Mouse (Mus musculus): Measurements from ENCODE around the gene Unc13d.
"Not testable (repeated sequence)": the region's sequence is repeated elsewhere in the genome, so short reads cannot be mapped to it uniquely, and the experiment has no call there.

The Unc13d gene

DNA sequence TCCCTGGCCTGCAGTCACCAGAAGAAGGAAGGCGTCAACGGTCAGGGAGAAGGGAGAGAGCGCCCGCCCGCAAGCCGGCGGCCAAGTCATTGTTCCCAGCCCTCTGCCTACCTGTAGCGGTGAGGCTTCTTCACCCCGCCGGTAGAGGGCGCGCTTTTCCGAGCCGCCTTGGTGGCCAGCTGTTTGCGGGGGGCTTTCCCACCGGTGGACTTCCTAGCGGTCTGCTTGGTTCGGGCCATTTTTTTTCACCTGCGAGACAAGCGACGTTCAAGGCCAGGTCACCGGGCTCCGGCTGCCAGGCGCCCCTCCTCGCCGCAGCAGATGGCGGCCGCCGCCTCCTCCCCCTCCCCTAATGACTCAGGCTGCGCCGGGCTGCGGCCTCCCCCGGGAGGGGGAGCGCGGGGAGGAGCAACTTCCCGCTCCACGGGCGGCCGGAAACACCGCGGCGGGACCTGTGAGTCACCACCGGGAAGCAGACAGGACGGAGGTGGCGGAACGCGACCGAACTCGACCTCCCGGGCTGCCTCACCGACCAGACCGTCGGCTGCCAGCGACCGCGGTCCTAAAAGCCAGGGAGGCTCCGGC lies 53.9 kb downstream of the Unc13d start:
- peak; percentile 94 to 97 for DNase-seq (ENCODE audit: inconsistent age in 2 of 2, low spot score in 1 of 2)

GRCm38 (mm10) chr11:116023074-116023770 lies 54.5 kb downstream of the Unc13d start:
- not testable (repeated sequence) for DNase-seq (ENCODE audit: inconsistent age in 2 of 2, low spot score in 1 of 2)

GRCm38 (mm10) chr11:116022256-116022780 lies 55.4 kb downstream of the Unc13d start:
- no peak for DNase-seq (ENCODE audit: inconsistent age in 2 of 2, low spot score in 1 of 2)

DNA sequence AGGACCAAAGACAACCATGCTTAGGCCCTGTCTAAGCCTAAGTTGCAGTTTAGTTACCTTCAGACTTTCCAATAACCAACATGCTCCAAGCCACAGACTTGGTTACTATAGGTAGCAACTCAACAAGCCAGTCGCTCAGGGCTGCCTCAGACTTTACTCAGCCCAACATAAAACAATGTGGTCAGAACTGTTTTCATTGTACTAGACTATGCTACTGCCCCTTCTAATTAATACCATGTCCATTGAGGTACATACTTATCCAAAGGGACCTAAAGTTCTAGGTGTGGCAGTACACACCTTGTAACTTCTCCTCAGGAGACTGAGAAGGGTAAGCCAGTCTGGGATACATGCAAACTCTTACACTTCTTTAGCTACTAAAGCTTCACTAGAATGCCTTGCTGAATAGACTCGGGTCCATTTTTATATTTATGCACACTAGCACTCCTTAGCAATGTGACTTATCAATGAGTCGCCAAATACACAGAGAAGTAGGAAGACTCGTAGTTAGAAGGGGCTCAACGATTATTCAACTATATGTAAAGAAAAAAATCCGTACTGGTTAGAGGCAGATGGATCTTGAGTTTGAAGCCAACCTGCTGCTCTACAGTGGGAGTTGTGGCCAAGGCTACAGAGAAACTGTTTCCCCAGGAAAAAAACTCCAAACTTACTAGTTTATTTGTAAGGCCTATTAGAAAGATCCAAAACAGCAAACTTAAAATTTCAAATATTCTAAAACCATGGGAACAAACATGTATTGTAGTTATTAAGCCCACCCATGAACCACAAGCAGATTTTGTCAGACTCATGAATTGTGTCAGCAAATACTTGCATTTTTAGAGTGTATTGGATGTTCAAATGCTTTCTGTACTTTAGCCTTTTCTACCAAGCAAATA lies 56.2 kb downstream of the Unc13d start:
- peak in 1 of 2 experiments; percentile 41 for DNase-seq (ENCODE audit: inconsistent age in 2 of 2, low spot score in 1 of 2)

GRCm38 (mm10) chr11:116020519-116020922 lies 57.2 kb downstream of the Unc13d start:
- DNase-seq (ENCODE audit: inconsistent age in 2 of 2, low spot score in 1 of 2), result no peak

GRCm38 (mm10) chr11:116019976-116020411 lies 57.8 kb downstream of the Unc13d start:
- no peak for DNase-seq (ENCODE audit: inconsistent age in 2 of 2, low spot score in 1 of 2)

DNA sequence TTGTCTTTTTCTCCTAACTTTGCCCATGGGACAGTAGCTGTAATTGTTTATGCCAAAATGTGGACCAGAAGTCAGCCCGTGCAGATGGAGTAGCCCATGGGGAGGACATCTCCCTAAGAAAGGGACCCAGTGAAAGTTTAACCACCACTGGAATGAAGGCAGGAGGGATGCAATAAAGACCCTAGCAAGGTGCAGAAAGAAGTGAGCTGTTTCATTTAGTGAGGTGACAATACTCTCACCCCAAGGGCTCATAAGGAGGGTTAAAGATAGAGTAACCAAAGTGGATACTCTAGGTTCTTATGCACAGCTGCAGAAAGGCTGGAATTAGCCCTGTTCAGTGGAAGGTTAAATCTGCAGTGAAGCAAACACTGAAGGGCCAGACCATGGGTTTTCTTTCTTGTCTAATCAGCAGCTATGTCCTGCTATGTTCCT lies 58.4 kb downstream of the Unc13d start:
- DNase-seq (ENCODE audit: inconsistent age in 2 of 2, low spot score in 1 of 2), result no peak

DNA sequence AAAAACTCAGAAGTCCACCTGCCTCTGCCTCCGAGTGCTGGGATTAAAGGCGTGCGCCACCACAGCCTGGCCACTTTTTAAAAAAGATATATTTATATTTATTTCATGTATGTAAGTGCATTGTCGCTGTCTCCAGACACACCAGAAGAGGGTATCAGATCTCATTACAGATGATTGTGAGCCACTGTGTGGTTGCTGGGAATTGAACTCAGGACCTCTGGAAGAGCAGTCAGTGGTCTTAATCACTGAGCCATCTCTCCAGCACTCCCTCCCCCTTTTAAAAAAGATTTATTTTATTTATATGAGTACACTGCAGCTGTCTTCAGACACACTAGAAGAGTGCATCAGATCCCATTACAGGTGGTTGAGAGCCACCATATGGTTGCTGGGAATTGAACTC lies 58.9 kb downstream of the Unc13d start:
- not testable (repeated sequence) for DNase-seq (ENCODE audit: inconsistent age in 2 of 2, low spot score in 1 of 2)

DNA sequence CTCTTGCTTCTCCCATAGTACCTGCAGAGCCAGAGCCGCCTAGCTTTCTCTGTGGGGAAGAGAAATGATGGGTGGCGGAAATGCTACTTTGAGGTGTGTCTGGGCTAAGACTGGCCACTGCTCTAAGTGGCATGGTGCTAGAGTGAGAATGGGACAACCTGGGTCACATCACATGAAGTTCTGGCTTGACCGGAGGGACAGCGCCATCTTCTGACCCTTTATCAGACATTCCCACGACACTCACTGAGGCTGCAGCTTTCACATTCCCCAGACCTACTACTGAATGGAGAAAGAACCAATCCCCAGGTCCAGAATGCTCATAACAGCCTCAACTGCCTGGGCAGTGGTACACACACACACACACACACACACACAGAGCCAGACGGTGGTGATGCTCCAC lies 59.7 kb downstream of the Unc13d start:
- peak in 1 of 2 experiments; percentile 80 for DNase-seq (ENCODE audit: inconsistent age in 2 of 2, low spot score in 1 of 2)

GRCm38 (mm10) chr11:116014821-116015220 lies 62.9 kb downstream of the Unc13d start:
- DNase-seq (ENCODE audit: inconsistent age in 2 of 2, low spot score in 1 of 2), result no peak

- DNase-seq (ENCODE audit: inconsistent age in 2 of 2, low spot score in 1 of 2), result peak; percentile 93 to 95
These were observed 65.4 kb downstream of the Unc13d start, which contains the start of gene Galk1 for GRCm38 (mm10) chr11:116012262-116012947. TSS of gene Galk1 (minus strand) at chr11:116012719.

All from adrenal gland, adult (tissue).